Mouse (Mus musculus): ENCODE results near the gene Mrpl38. TPM values are rescaled to one million over a fixed set of nuclear protein-coding genes. Genes with fewer than 3 reads are reported as not detected.
"Not testable (repeated sequence)": the region's sequence is repeated elsewhere in the genome, so short reads cannot be mapped to it uniquely, and the experiment has no call there.

Gene Mrpl38
- total and polyA plus RNA-seq, 3 experiments: 102 to 167 (median 108) TPM

GRCm38 (mm10) chr11:116145481-116146293 is 7.0 kb upstream of the Mrpl38 start:
- DNase-seq: no peak

- DNase-seq: no peak
Observed at GRCm38 (mm10) chr11:116143468-116143867, 4.8 kb upstream of the Mrpl38 start.

- peak; percentile 86 for DNase-seq
Observed at GRCm38 (mm10) chr11:116142211-116142991, 3.7 kb upstream of the Mrpl38 start.

- DNase-seq: no peak
Observed at GRCm38 (mm10) chr11:116138096-116138467, 586 bp downstream of the Mrpl38 start.

GRCm38 (mm10) chr11:116134171-116134570 is 4.5 kb downstream of the Mrpl38 start:
- DNase-seq: no peak

GRCm38 (mm10) chr11:116133497-116133896 is 5.2 kb downstream of the Mrpl38 start:
- no peak for DNase-seq

GRCm38 (mm10) chr11:116132366-116133333 is 6.0 kb downstream of the Mrpl38 start:
- DNase-seq: peak; percentile 66

GRCm38 (mm10) chr11:116131349-116132170 is 7.1 kb downstream of the Mrpl38 start:
- no peak for DNase-seq

GRCm38 (mm10) chr11:116130488-116131205 is 8.0 kb downstream of the Mrpl38 start, which contains the start of gene Trim65:
TSS of gene Trim65 (minus strand) at chr11:116131128.
- peak; percentile 92 for DNase-seq

GRCm38 (mm10) chr11:116129993-116130487 is 8.6 kb downstream of the Mrpl38 start:
- no peak for DNase-seq

- no peak for DNase-seq
Observed at GRCm38 (mm10) chr11:116129091-116129790, 9.4 kb downstream of the Mrpl38 start.

- DNase-seq: no peak
Observed at GRCm38 (mm10) chr11:116127986-116128385, 10.7 kb downstream of the Mrpl38 start.

- peak; percentile 88 for DNase-seq
Observed at GRCm38 (mm10) chr11:116127156-116127980, 11.3 kb downstream of the Mrpl38 start, which contains the start of gene Trim47. TSS of gene Trim47 (minus strand) at chr11:116127210.

- DNase-seq: no peak
Observed at GRCm38 (mm10) chr11:116126261-116126660, 12.4 kb downstream of the Mrpl38 start.

- DNase-seq: not testable (repeated sequence)
Observed at GRCm38 (mm10) chr11:116121731-116122245, 16.9 kb downstream of the Mrpl38 start.

GRCm38 (mm10) chr11:116117819-116118218 is 20.8 kb downstream of the Mrpl38 start:
- no peak for DNase-seq

GRCm38 (mm10) chr11:116117241-116117640 is 21.4 kb downstream of the Mrpl38 start:
- no peak for DNase-seq

GRCm38 (mm10) chr11:116111611-116112203 is 27.0 kb downstream of the Mrpl38 start:
- no peak for DNase-seq
